Mouse (Mus musculus) neutrophil, adult 83 days (primary cell): Measurements from ENCODE around the gene 1500011B03Rik. TPM values are rescaled to one million over a fixed set of nuclear protein-coding genes. Genes with fewer than 3 reads are reported as not detected.

Source experiments
- total RNA-seq, 2 experiments: library from RNA; stranded (reverse); gene quantifications; one replicate each; pipeline ENCODE4 v1.2.4; 2023

Gene 1500011B03Rik
- 10 to 100 TPM; 17.8 to 19.4 TPM for total RNA-seq

DNA sequence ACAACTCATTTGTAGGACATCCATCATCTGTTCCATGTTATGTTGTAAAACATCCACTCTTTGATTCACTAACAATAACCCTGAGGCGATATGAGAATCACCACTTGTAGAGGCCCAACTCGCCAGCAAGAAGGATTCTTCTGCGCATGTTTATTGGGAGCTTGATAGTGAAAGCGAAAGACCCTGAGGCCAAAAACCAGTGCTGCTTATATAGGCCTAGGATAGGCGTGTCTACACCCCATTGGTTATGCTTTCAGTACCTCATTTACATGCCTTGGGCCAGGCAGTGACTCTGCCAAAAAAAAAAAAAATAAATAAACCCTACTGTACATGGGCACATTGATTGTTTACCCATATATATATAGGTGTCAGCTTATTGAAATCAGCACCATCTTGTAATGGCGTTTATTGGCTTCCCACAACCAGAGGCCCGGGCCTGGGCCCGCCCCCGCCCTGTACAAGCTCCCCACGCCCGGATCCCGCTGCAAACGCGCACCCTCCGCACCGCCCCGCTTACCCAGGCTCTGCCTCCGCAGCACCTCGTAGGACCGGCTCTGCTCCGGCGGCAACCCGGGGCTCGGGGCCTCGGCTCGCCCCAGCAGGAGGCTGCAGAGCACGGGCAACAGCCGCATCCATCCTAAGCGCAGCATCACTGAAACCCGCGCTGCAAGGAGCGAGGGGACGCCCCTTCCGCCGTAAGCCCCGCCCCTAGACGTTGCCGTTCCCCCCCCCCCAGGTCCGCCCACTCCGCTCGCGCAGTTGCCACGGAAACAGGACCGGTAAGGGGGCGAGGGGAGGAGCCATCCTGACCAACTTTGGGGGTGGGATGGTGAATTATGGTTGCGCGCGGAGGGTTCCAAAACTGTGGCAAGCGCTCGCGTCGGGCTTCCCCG lies at the start of gene 1500011B03Rik:
Gene 1500011B03Rik, minus strand, starts transcription at position 673 of the 893 bp plus-strand sequence.

DNA sequence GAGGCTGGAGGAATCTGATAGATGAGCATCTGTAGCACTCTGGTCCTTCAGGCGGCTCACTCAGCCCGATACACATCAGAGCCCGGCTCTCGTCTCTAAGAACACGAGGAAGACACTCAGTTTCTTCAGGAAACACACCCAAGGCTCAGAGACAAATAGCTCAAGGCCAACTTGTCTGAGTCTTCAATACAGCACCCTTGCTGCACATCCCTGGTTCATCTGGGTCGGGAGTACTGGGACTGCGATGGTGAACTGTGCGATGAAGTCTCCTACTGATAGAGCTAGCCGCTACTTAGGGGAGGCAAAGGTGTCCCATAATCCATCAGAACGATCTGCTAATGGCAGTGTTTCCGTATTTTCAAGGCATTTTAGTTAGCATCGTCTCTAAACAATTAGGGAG lies 35.3 kb upstream of the 1500011B03Rik start, which contains the start of gene Gm9936:
Gene Gm9936, minus strand, starts transcription at position 101 of the 400 bp plus-strand sequence.

DNA sequence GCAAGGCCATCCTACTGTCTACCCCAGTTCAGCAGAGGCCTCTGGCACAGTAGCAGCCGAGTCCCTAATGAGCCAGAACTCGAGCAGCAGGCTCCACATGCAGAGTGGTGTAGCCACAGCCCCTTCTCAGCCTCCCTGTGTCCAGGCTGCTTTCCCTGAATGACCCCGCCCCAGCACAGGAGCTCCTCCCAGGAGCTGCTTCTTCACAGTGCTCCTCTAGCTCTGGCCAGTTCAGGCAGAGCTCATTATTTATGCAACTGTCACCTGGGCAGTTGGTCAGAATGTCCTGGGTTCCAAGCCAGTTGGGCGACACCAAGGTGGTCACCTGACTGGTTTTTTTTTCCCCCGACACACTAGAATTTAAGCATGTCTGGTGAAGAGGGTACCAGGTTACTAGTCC lies 30.1 kb upstream of the 1500011B03Rik start, which contains the start of gene 4930519G04Rik:
Gene 4930519G04Rik, plus strand, starts transcription at position 301 of the 400 bp plus-strand sequence.

DNA sequence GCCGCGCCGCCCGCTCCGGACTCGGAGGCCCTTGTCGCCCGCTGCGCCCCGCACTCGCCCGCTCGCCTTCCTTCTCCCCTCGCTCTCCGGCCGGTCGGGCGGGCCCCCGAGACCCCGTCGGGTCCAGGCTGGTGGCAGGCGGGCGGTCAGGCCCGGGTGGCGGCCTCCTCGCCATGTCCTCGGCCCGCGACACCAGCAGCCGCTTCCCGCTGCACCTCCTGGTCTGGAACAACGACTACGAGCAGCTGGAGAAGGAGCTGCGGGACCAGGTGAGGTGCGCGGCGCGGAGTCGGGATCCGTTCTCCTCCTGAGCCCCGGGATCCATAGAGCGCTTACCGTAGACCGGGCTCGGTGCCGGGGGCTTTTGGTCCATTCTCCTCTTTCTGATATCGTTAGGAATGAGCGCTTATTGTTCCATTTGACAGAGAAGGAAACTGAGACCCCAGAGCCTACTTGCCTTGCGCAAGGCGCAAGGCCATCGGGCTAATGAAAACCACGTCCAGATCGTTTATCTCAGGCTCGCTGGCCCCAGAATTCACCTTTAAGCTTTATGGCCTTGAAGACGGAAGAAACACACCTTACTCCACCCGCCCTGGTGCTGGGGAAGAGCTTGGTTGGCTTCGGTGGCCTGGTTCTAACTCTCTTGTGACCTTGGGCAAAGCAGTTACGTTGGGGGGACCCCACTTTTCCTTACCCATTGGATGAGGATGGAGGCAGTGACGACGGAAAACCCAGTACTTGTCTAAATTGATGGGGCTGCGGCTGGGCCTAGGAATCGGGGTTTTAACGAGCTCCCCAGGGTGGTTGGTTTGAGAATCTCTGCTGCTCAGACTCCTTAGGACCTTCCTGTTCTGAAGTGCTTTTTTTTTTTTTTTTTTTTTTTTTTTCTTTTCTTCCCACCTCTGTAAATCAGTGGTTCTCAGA lies 48.0 kb downstream of the 1500011B03Rik start, which contains the start of gene Git2:
Gene Git2, minus strand, starts transcription at position 462 of the 924 bp plus-strand sequence.

DNA sequence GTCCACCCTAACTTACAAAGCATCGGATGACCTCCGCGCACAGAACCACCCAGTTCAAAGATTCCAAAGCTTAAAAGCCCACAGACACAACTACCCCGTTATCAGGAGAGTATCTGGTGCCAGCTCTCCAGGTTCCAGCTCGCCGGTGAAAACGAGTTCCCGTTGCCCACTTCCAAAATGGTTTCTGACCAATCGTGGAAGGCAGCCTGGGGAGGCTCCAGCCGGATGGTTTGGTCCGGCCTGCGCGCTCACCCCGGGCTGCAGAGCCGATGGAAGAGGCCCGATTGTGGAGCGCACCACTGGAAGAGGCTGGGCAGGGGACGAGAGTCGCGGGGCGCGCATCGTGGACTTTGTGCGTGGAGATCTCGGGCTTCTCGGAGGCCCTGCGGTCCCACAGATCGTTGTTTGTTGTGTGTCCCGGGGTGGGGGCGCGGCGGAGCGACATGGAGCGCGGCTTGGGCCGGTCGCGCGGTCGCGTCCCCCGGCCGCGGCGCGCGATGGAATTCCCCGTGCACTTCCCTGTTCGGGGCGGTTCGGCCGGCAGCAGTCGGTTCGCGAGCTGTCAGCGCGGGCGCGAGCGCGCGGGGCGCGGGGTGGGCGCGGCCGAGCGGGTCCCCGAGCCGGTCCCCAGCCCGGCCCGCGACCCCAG lies 48.7 kb downstream of the 1500011B03Rik start, which contains the start of gene Ankrd13a:
Gene Ankrd13a, plus strand, starts transcription at position 275 of the 649 bp plus-strand sequence.

Other genes with a start within 250 kb of the 1500011B03Rik start
- gene Trpv4, start 165.0 kb downstream of the 1500011B03Rik start, total RNA-seq, result 1 to 10 TPM; 2.3 to 4.9 TPM
- 100 to 1,000 TPM in 1 of 2 experiments, 10 to 100 TPM in 1; 94.8 to 104 TPM for gene Gltp, start 132.5 kb downstream of the 1500011B03Rik start, total RNA-seq
- 1 to 10 TPM; 4.9 to 5.7 TPM for gene Tchp, start 115.7 kb downstream of the 1500011B03Rik start, total RNA-seq
- 100 to 1,000 TPM; 235 to 237 TPM for gene Ankrd13a, start 48.8 kb downstream of the 1500011B03Rik start, total RNA-seq
- gene Git2, start 48.0 kb downstream of the 1500011B03Rik start, total RNA-seq, result 100 to 1,000 TPM; 139 to 141 TPM
- under 1 TPM; 0.31 to 0.75 TPM for gene 4930519G04Rik, start 30.2 kb upstream of the 1500011B03Rik start, total RNA-seq
- gene Gm9936, start 35.2 kb upstream of the 1500011B03Rik start, total RNA-seq, result not detected
- 10 to 100 TPM; 14.4 to 28.6 TPM for gene Oasl2, start 73.5 kb upstream of the 1500011B03Rik start, total RNA-seq
- gene Oasl1, start 99.8 kb upstream of the 1500011B03Rik start, total RNA-seq, result 10 to 100 TPM in 1 of 2 experiments, 1 to 10 TPM in 1; 8.8 to 10.9 TPM
- 1 to 10 TPM; 8.9 to 10.0 TPM for gene 2210016L21Rik, start 118.7 kb upstream of the 1500011B03Rik start, total RNA-seq
- gene Hnf1a, start 147.6 kb upstream of the 1500011B03Rik start, total RNA-seq, result not detected
- gene Sppl3, start 187.7 kb upstream of the 1500011B03Rik start, total RNA-seq, result 10 to 100 TPM; 46.1 to 51.7 TPM